Mouse (Mus musculus) R1 (cell line): ENCODE data around the gene Fam166a.

Experiments used
- DNase-seq: peaks from one replicate; pipeline ENCODE4 v3.0.0-alpha.2; 2018; ENCODE audit warnings: low read depth, low spot score

Fam166a gene

DNA sequence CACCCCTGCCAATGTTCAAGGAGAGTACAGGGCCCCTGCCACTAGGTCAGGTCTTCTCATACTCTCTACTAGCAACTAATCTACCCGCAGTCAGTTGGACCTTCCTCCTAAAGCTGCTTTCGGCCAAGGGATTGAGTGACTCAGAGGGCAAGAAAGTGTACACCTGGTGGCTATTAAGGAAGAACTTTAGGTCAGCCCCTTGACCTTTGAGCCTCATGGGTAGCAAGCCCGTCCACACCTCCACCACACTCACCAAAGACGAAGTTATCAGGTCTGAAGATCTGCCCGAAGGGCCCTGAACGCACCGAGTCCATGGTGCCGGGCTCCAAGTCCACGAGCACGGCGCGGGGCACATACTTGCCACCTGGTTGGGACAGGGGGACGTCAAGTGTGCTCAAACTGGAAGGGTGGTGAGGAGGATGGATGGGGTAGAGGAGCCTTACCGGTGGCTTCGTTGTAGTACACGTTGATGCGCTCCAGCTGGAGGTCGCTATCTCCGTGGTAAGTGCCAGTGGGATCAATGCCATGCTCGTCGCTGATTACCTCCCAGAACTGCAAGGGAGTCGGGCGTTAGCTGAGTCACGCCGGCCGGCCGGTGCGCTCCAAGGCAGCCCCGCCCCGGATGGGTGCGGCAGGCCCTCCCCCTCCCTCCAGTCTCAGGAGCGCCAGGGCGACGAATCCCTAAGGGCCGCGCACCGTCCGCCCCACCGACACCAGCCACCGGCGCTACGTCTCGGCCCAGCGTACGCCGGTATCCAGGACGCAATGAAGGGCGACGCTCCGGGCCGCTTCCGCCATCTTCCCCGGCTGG, 5.3 kb downstream of the Fam166a start:
- peak; percentile 92 for DNase-seq

DNA sequence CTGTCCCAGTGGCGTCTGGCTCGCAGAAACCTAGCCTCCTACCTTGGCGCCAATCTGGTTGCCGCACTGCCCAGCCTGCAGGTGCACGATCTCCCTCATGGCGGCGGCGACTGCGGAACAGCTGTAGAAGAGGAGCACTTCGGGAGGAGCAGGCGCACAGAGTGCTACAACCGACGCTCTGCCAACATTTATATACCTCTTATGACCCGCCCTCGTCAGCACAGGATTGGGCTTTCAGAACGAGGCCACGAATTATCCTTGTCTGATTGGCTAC, 5.9 kb downstream of the Fam166a start, which contains the start of gene Tubb4b:
TSS of gene Tubb4b (minus strand) at position 211 of the 274 bp plus-strand sequence.
- no peak for DNase-seq

DNA sequence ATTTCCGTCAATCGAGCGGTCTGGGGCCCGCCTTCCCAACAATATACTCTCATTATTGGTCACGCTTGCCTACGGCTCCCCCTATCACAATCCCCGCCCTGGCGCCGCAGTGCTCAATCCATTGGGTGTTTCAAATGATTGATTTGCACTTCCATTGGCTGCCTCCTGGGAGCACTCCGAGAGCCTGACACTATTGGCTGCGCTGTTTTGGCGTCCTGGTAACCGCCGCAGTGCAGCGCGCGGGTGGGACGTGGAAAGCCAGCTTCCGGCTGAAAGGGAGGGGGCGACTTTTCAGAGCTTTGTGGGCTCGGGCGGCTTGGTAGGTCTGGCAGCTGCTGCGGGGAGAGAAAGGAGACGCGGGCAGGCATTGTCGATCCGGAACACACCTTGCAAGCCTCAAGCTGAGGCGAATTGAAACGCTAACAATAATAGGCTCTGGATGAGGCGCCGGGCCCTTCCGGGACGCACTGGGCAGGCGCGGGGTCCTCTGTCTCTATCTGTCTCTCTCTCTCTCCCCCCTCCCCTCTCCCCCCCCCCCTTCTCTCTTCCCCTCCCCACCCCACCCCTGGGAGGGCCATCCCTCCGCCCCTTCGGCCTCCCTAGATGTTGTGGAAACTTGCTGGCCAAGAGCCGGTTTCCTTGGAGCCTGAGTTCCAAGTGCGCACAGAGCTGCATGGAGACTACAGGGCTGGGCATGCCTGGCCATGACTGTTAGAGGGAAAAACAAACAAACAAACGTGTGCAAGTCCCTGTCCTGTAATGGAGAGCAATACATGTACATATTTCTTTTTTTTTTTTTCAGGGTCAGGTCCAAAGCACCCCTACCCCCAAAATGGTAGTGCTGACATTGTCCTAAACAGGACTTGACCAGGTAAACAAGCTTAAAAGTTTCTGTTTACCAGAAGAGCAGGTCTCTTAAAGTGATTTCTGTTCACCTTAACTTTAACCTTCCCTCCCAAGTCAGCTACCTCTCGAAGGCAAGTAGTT, 6.5 kb downstream of the Fam166a start:
- DNase-seq = peak; percentile 100

DNA sequence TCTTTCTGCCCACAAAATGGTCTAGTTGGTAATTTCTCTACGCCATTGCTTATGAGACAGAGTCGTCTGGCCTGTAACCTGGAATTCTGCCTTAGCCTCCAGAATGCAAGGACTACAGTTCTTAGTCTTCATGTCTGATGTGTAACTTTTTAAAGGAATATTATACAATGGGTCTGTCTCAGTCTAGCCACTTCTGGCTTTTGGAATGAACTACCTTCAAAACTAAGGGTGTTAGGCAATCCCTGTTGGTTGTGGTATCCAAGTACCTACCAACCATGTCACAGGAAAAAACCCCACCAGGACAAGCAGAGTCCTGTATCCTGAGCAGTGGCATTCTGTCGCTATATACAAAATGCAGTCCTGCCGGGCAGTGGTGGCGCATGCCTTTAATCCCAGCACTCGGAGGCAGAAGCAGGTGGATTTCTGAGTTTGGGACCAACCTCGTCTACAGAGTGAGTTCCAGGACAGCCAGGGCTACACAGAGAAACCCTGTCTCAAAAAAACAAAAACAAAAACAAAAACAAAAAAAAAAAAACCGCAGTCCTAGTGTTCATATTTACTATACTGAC, 7.3 kb downstream of the Fam166a start:
- DNase-seq = no peak

DNA sequence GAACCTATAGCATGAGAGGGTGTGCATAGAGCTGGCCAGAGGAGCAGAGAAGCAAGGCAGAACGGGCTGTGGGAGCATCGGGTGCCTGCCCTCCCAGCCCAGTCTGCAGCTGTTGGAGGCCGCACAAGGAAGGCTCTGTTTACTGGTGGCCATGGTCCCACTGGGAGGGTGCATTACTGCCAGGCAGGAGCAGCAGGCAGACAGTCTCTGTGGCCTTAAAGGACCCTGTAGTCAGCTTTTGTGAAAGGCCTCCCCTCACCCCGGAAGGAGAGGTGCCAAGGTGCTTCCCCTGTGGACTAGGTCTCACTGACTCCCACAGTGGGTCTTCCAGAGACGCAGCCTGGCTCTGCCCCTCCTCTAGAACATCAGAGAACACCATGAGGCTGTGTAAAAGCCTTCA, 8.3 kb downstream of the Fam166a start:
- DNase-seq = no peak

DNA sequence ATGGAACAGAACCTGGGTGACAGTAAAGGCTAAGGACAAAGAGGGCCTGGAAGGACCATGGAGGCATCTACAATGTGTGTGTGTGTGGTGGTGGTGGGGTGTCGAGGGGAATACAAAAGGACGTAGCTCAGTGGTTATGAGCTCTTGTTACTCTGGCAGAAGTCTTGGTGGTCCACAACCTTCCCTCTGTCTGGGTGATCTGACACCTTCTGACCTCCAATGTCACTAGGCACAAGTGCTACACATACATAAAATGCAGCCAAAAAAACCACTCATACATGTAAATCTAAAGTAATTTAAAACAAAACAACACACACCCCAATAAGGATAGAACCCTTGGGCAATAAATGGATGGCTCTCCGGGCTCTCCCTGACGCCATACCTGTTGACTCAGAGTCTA, 8.9 kb downstream of the Fam166a start:
- no peak for DNase-seq

DNA sequence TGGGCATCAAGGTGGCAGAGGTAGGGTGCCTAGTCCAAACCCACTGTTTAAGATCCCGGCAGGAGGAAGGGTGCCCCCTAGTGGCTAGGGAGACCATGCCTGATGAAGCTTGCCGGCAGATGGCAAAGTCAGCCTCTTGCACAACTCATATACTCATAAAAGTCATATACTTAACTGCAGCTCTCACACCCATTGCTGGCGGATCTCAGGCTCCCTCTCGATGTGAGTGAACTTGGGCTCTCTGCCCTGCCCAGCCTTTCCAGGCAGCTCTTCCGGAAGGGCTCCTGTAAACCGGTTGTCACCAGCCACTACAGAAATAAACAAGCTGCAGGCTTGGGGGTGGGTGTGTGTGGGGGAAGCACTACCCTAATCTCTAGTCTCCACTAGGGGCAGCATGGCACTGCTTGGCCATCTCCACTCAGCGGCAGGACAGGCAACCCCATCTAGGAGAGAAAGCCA, 9.9 kb downstream of the Fam166a start:
- peak; percentile 96 for DNase-seq

DNA sequence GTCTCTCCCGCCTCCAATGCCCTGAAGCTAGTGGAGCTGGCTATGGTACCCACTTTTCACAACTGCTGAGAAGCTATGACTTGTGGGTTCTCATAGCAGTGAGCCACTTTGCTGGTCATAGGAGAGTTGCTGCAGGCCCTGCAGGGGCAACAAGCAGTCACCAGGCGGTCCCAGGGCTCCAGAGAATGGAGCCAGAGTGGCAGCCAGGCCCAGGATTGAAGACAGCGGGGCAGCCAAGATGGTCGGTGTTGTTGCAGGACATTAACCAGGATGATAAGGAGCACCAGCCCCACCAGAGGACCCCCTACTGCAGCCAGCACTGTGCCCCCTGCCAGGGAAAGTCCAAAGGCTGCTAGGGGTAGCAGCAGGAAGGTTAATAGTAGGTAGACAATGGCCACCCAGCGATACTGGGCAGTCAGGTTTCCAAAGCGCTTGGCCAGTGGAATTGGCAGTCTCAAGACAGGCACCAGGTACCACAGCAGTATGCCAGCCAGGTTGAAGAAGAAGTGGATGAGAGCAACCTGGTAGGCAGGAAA, 10.5 kb downstream of the Fam166a start:
- no peak for DNase-seq

DNA sequence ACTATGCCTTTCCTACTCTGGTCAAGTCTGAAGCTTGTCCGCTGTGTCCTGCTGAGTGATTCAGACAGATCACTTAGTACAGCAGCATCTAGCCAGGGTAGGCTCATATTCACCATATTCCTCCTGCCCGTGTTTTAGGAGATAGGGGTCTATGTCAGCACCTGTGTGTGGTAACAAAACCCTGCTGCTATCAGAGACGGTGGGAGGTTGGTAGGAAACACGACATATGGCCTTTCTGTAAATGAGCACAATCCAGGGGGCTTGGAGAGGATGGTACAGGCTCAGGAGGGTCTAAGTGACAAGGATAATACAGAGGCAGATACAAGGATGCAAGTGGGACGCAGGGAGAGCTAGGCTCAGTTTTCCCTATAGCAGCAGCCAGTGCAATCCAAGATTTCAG, 11.0 kb downstream of the Fam166a start:
- DNase-seq = no peak

DNA sequence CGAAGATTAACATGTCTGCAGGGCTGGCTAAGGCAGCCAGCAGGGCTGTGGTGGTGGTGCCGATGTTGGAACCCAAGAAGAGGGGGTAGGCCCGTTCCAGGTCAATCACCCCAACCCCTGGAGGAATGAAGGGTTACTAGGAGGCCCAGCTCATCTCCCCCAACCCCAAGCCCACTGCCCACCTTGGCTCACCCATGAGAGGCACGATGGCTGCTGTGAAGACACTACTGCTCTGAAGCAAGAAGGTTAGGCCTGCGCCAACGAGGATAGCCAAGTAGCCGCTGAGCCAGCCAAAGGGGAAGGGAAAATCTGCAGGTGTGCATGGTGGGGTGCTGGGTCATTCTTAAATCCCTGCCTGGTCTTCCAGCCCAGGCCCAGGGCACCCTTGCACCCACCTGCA, 12.0 kb downstream of the Fam166a start:
- no peak for DNase-seq

DNA sequence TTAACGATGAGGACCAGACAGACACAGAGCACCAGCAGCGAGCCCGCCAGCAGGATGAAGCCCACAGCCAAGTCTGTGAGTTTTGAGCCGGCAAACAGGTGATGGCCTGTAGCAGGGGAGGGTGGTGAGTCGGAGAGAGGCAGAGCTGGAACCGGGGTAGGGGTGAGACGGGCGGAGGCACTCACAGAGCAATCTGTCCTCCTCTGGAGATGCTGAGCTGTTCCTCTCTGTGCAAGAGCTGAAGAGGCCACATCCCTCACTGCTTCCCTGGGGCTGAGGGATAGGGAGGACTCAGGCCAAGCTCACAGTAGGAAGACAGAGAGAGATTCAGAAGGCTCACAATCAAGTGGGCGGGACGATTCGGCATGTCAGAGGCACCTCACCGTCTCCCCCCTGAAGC, 12.5 kb downstream of the Fam166a start:
- DNase-seq = peak; percentile 42

DNA sequence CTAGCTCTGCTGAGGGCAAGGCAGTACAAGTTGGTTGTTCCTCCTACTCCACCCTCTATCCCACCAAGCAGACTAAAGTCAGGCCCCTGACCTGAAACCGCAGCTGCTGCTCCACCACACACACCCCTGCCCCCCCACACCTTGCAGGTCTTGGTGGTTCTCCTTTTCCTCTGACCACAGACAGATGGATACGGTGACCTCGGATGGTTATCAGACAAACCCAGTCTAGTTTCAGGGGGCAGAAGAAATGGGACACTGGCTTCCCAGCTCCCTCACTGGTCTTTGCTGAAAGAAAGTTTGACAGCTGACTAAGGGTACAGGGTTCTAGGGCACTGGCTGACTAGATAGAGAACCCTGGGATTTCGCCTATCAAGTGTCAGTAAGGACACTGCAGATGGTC, 14.9 kb downstream of the Fam166a start:
- no peak for DNase-seq

DNA sequence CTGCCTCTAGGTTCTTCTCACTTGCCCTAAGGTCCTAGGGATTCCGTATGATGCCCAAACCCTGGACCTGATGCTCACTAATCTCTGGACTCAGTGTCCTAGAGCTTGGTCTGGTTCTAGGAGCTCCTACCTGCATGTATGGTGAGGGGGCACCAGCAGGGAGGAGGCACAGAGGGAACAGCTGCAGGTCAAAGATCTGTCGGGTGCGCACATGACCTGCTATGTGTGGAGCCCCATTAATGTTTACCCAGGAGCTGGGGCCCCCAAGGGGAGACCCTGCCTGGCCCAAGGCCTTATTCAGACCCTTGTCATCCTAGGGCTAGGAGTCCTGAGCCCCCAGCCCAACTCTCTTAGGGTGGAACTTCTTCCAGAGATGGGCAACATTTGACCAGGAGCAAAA, 15.5 kb downstream of the Fam166a start, which contains the start of gene Slc34a3:
TSS of gene Slc34a3 (minus strand) at position 315 of the 400 bp plus-strand sequence.
- no peak for DNase-seq

DNA sequence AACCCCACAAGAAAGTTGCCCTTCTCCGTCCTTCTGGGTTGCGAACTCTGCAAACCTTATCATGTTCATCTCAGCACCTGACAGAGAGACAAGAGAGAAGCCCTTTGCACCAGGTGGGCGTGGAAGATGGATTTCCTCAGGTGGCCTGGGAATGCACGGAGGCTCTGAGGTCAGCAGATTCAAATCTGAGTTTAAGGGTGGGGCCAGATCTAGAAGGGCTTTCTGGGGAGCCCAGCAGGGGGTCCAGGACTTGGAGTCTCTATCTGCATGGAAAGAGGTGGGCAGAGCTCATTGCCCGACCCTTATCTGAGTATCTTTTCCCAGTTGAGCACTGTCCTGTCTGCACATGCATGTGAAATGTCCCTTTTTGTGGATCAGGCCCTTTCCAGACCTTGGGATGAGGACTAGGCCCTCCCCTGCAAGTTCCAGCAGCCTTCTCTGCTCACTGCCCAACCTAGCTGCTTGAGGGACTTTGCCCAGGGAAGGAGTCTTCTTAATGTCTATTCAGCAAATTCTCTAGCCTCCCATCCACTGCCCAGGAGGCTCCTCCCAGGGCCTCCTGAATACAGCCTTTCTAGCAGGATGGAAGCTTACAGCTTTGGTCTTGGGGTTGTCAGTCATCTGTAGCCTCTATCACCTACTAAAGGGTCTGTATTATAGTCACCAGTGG, 16.1 kb downstream of the Fam166a start:
- DNase-seq = no peak

DNA sequence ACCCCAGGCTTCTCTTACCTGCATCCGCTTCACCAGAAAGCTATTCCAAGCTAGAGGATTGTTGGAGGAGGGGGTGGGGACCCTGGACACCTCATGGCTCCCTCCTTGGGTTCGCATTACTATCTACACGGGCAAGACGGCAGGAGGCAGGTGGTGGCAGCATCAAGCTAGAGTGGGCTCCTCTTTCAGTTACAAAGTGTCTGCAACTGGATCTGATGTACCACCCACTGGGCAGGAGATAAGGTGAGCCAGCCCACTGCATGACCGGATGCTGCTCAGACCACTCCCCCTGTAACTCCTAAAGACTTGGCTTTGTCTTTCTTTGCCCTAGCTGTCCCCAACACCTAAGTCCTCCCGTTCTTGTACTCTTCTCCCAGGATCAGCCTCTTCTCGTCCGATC, 18.1 kb downstream of the Fam166a start, which contains the start of gene Rnf224:
TSS of gene Rnf224 (minus strand) at position 174 of the 400 bp plus-strand sequence.
- no peak for DNase-seq

DNA sequence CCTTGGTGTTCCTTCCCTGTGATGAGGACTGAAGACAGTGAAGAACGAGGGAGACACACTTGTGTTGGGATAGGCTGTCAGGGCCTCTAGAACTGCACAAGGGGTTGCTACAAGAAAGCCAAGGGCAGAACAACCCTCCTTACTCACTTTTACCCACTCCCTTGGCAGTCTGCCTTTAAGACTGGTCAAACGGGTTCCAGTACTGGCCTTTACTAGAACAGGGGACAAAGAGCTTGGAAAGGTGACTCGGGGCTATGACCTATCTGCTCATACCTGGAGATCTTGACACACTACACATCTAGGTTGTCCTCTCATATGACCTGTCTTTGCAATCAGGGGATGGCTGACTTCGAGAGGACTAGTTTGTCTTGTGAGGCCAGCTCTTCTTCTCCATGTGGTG, 19.0 kb downstream of the Fam166a start:
- DNase-seq = no peak

DNA sequence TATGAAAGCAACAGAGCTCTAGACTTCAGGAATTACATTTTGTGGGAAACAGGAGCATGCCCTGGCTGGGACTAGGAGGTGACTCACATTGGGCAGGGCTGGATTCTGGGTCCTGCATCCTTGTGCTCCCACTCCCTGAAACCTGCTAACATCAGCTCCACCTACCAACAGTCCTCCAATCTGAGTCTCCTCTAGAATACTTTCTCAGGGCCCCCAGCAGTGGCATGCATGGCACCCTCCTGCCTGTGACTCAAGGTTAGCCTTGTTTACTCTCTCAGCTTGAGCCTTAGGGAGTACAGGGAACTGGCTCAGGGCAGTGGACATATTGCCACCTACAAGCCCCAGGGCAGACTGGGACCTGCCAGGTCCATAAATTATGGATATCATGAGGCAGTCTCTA, 19.6 kb downstream of the Fam166a start:
- no peak for DNase-seq

DNA sequence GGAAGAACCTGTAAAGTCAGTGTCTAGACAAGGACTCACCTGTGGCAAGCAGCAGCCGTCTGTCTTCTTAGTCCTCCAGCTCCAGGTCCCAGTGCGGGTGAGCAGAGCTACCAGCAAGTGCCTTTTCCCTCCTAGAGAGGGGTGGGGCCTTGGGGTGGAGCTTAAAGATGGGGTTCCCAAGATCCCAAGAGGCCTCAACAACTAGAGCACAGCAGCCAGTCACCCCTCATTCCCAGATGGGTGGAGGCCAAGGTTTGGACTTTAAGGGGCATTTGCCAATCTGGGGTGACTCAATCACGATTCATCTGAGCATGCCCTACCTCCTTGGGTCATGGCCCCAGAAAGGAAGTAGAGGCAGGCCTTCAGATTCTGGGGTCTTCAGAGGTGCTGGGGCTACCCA, 21.2 kb downstream of the Fam166a start:
- no peak for DNase-seq

DNA sequence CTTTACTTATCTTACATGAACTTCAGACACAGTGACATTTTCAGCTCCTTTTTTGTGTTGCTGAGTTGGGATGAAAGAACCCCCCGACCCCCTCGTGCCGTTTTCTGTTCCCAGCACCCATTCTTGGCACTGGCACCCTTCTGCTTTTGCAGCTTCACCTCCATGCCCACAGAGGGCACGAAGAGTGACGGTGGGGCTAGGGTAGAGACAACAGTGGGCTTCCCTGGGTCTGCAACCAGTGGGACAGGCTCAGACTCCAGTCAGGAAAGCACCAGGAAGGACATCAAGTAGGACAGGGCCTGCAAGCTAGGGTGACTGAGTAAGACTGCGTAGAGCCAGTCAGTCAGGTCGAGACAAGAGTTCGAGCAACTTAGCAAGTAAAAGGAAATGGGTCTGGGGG, 21.8 kb downstream of the Fam166a start:
- no peak for DNase-seq

DNA sequence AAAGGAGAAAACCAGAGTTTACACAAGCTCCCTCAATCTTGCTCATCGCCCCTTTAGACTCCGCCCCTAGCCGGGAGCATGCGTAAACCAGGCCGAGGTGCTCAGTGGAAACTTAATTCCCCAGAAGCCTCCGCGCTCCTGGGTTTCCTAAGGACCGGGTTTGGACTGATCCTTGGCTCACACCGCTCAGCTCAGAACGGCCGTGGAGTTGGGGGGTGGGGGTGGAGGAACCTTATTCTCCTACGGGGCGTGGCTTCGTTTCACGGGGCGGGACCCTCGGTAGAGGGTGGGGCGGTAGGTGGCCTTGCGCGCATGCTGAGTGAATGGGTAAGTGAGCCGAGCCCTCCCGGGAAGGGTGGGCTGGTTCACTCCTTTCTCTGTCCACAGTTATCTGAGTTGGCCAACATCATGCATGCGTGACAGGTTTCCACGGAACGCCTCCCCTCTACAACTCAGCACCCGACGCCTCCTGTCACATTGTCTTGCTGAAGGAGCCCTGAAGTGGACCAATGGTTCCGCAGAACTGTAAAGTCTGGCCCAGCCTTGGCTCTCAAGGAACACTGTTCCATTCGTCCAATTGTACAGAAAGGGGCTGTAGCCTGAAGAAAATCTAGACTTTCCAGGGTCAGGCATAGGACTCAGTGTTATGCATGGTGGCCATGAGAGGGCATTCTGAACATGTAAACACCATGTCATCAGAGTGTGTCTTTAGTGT, 22.3 kb downstream of the Fam166a start:
- DNase-seq = peak; percentile 98

DNA sequence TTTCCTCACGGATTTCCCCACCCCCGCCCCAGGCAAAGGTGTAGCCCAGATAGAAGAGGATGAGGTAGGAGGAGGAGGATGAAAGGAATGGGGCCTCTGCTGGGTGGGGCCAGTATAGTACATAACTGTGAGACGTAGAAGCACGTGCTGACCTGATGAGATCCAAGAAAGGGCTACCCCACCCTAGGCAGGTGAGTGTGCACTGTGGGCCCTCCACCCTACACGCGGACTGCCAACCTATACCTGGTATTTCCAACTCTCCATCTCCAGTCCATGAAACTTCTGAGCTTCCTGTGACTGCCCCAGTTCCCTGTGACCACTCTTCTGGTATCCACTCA, 22.9 kb downstream of the Fam166a start:
- peak; percentile 40 for DNase-seq
